Mouse (Mus musculus) intestine, embryonic 16.5 days (tissue): ENCODE results near the gene Flot2. TPM values are rescaled to one million over a fixed set of nuclear protein-coding genes. Genes with fewer than 3 reads are reported as not detected.

Experiments used
- microRNA counts: library from miRNA; unstranded; fragments of <30 nt; microRNA quantifications from one replicate; lab custom pipeline; 2016
- microRNA-seq: library from miRNA; unstranded; fragments of <30 nt; microRNA quantifications from one replicate; pipeline ENCODE4, GENCODE M21; 2016
- polyA plus RNA-seq: library from polyadenylated mRNA; unstranded; fragments of >200 nt; fragmentation: Nextera tagmentation; extraction: Ambion mirVana; gene quantifications from 2 replicates; pipeline ENCODE4 v1.2.1, GENCODE M21; 2015

Gene Flot2
- polyA plus RNA-seq, 1 experiment from 2014 or later = 40.9 TPM

MicroRNAs encoded within 50 kb of the gene (microRNA counts, 519-probe panel; counts per million panel counts)
- microRNA mmu-miR-144 (lab: Ali Mortazavi, UCI) = 3,397 counts per million, percentile 87 among the panel's probes with 10 or more counts
- 3,105 counts per million, percentile 79 among the panel's probes with 10 or more counts for microRNA mmu-miR-451 (lab: Ali Mortazavi, UCI)

Small RNA genes within 50 kb of the gene (microRNA-seq; reads per million reads assigned to microRNA genes)
- gene Mir144 (172 reads per million, percentile 55 among the genes with 10 or more reads in this experiment), gene Mir451a (not detected), gene Mir451b (not detected)

Other genes with a start within 250 kb of the Flot2 start
- 55.9 and 65.6 TPM in 2 replicates for gene Pipox, start 143.8 kb upstream of the Flot2 start, polyA plus RNA-seq
- 0.48 and 0.56 TPM in 2 replicates for gene Sez6, start 107.1 kb upstream of the Flot2 start, polyA plus RNA-seq
- 9.4 and 9.5 TPM in 2 replicates for gene Phf12, start 55.2 kb upstream of the Flot2 start, polyA plus RNA-seq
- gene Dhrs13, start 5.7 kb upstream of the Flot2 start, polyA plus RNA-seq = 14.2 and 16.9 TPM in 2 replicates
- gene Eral1, start 42.5 kb downstream of the Flot2 start, polyA plus RNA-seq = 29.2 and 31.2 TPM in 2 replicates
- 14.2 and 16.1 TPM in 2 replicates for gene Fam222b, start 56.7 kb downstream of the Flot2 start, polyA plus RNA-seq
- 73.9 and 79.8 TPM in 2 replicates for gene Traf4, start 127.7 kb downstream of the Flot2 start, polyA plus RNA-seq
- 14.9 and 17.1 TPM in 2 replicates for gene Nek8, start 138.7 kb downstream of the Flot2 start, polyA plus RNA-seq
- 39.5 and 44.2 TPM in 2 replicates for gene Tlcd1, start 138.8 kb downstream of the Flot2 start, polyA plus RNA-seq
- gene Rpl23a, start 145.7 kb downstream of the Flot2 start, polyA plus RNA-seq = 1,166 and 1,241 TPM in 2 replicates
- gene Rab34, start 150.5 kb downstream of the Flot2 start, polyA plus RNA-seq = 71.0 and 73.4 TPM in 2 replicates
- 1.8 and 2.3 TPM in 2 replicates for gene Proca1, start 155.5 kb downstream of the Flot2 start, polyA plus RNA-seq
- 72.7 and 74.8 TPM in 2 replicates for gene Sdf2, start 207.8 kb downstream of the Flot2 start, polyA plus RNA-seq
- gene Supt6, start 208.1 kb downstream of the Flot2 start, polyA plus RNA-seq = 19.6 and 21.1 TPM in 2 replicates
- gene 2610507B11Rik, start 223.8 kb downstream of the Flot2 start, polyA plus RNA-seq = 50.6 and 56.9 TPM in 2 replicates